Mouse (Mus musculus) forebrain, embryonic 16.5 days (tissue): ENCODE results near the gene Rgs8. TPM values are rescaled to one million over a fixed set of nuclear protein-coding genes. Genes with fewer than 3 reads are reported as not detected.

Experiments used
- polyA plus RNA-seq: library from polyadenylated mRNA; unstranded; fragments of >200 nt; fragmentation: Nextera tagmentation; extraction: Ambion mirVana; gene quantifications from 2 replicates; pipeline ENCODE4 v1.2.1, GENCODE M21; 2015

Rgs8 gene
- polyA plus RNA-seq, 1 experiment from 2014 or later: 22.4 TPM

Other genes with a start within 250 kb of the Rgs8 start
- gene Shcbp1l, start 227.9 kb upstream of the Rgs8 start, polyA plus RNA-seq: 0.14 and 0.67 TPM in 2 replicates
- 30.8 and 38.4 TPM in 2 replicates for gene Dhx9, start 165.4 kb upstream of the Rgs8 start, polyA plus RNA-seq
- gene Npl, start 103.0 kb upstream of the Rgs8 start, polyA plus RNA-seq: 6.6 and 8.8 TPM in 2 replicates
- gene Rgs16, start 87.3 kb downstream of the Rgs8 start, polyA plus RNA-seq: 32.9 and 34.3 TPM in 2 replicates
- gene Rnasel, start 96.4 kb downstream of the Rgs8 start, polyA plus RNA-seq: 40.4 and 42.7 TPM in 2 replicates
- 0.44 and 0.52 TPM in 2 replicates for gene Rgsl1, start 191.1 kb downstream of the Rgs8 start, polyA plus RNA-seq
- 1.1 and 1.5 TPM in 2 replicates for gene Teddm1b, start 221.3 kb downstream of the Rgs8 start, polyA plus RNA-seq
- 0.28 TPM in 1 of 2 replicates, not detected in the other for gene Teddm1a, start 238.7 kb downstream of the Rgs8 start, polyA plus RNA-seq
- gene Glul, start 246.9 kb downstream of the Rgs8 start, polyA plus RNA-seq: 114 and 137 TPM in 2 replicates
- 2.3 and 2.4 TPM in 2 replicates for gene Teddm2, start 247.2 kb downstream of the Rgs8 start, polyA plus RNA-seq